Mouse (Mus musculus) liver, adult 2 months (tissue): Measurements from ENCODE around the gene Capn5. TPM values are rescaled to one million over a fixed set of nuclear protein-coding genes. Genes with fewer than 3 reads are reported as not detected.
A peak's percentile ranks its signal among the peaks of the same experiment; 100 is the strongest.

Source experiments
- DNase-seq: peaks from one replicate; pipeline ENCODE4 v3.0.0-alpha.2; 2011; ENCODE audit warnings: low read depth, low spot score; ENCODE audit errors: extremely low read depth
- H3K27ac ChIP-seq: fragments of 200-500 bp; replicated peaks from 2 replicates; pipeline ENCODE4 v1.5.1; 2012; ENCODE audit warnings: low read depth, mild to moderate bottlenecking, control low read depth, inconsistent platforms, low read length; ENCODE audit not compliant: insufficient read depth
- H3K27me3 ChIP-seq: fragments of 200-500 bp; 2 replicates; pipeline ENCODE4 v1.6.1; 2012; ENCODE audit warnings: mild to moderate bottlenecking, moderate library complexity, low read length, inconsistent platforms; ENCODE audit not compliant: control insufficient read depth, insufficient read depth
- H3K36me3 ChIP-seq: fragments of 200-500 bp; 2 replicates; pipeline ENCODE4 v1.6.1; 2012; ENCODE audit warnings: low read length, inconsistent platforms; ENCODE audit not compliant: control insufficient read depth, insufficient read depth
- H3K4me1 ChIP-seq: fragments of 200-500 bp; 2 replicates; pipeline ENCODE4 v1.6.1; 2011; ENCODE audit warnings: low read length; ENCODE audit not compliant: control insufficient read depth, insufficient read depth
- H3K4me3 ChIP-seq: fragments of 200-500 bp; 2 replicates; pipeline ENCODE4 v1.5.1; 2011; ENCODE audit warnings: low read depth, mild to moderate bottlenecking, control low read depth, low read length, moderate library complexity; ENCODE audit not compliant: insufficient read depth
- H3K79me2 ChIP-seq: fragments of 200-500 bp; 2 replicates; pipeline ENCODE4 v1.6.1; 2012; ENCODE audit warnings: inconsistent platforms, mild to moderate bottlenecking, low read length, moderate library complexity; ENCODE audit not compliant: control insufficient read depth, insufficient read depth
- H3K9ac ChIP-seq: fragments of 200-500 bp; 2 replicates; pipeline ENCODE4 v1.6.1; 2012; ENCODE audit warnings: low read depth, mild to moderate bottlenecking, control low read depth, inconsistent platforms, low read length
- CTCF ChIP-seq: fragments of 200-500 bp; IDR thresholded peaks from 2 replicates; pipeline ENCODE4 v1.5.1; 2011; ENCODE audit warnings: low read depth, low read length, control low read depth
- POLR2A ChIP-seq: fragments of 200-500 bp; IDR thresholded peaks from 2 replicates; pipeline ENCODE4 v1.6.1; 2011; ENCODE audit warnings: low read length, control low read depth; ENCODE audit not compliant: insufficient read depth; ENCODE audit errors: extremely low read depth
- WGBS: fragments of 180-500 bp; shearing (Covaris S2); methylation state at CpG from one replicate; pipeline ENCODE4 v1.1.7; 2018; 5-methylcytosine and 5-hydroxymethylcytosine counted together
- polyA plus RNA-seq: library from polyadenylated mRNA; depleted of rRNA; stranded (reverse); fragments of >200 nt; gene quantifications from 2 replicates; pipeline ENCODE4 v1.2.3, GENCODE M21; 2012
- total RNA-seq: library from RNA; depleted of rRNA; stranded (reverse); fragments of >200 nt; gene quantifications from 2 replicates; pipeline ENCODE4 v1.2.3, GENCODE M21; 2014

Capn5 gene
- total and polyA plus RNA-seq, 2 experiments = 1.0 to 2.2 TPM

GRCm38 (mm10) chr7:98157636-98158332 lies 20.3 kb downstream of the Capn5 start:
- WGBS = 68% methylated on average over 5 of the region's 5 CpGs
- Histone ChIP-seq H3K4me1 (peaks cover 7% of the 10 kb centered on the region; the same call in 1 of the 2 replicates), H3K27me3 (no peaks in the 10 kb centered on the region), H3K27ac (no peak overlapping the region), H3K4me3 (no peak overlapping the region), H3K79me2 (no peaks in the 10 kb centered on the region), H3K9ac (no peak overlapping the region), H3K36me3 (no peaks in the 10 kb centered on the region)
- no peak for DNase-seq
- TF ChIP-seq CTCF = no peak
- no peak for TF ChIP-seq POLR2A

- H3K9ac ChIP-seq = no peak overlapping the region
- WGBS = 43% methylated on average over 3 of the region's 3 CpGs
- no peaks in the 10 kb centered on the region for H3K79me2 ChIP-seq
- H3K27me3 ChIP-seq = no peaks in the 10 kb centered on the region
- peak overlapping the region; percentile 46 for H3K27ac ChIP-seq
- H3K4me3 ChIP-seq = no peak overlapping the region
- DNase-seq = no peak
- TF ChIP-seq CTCF (no peak), POLR2A (no peak)
- peaks cover 7% of the 10 kb centered on the region; the same call in 1 of the 2 replicates for H3K4me1 ChIP-seq
- H3K36me3 ChIP-seq = no peaks in the 10 kb centered on the region
Observed at GRCm38 (mm10) chr7:98156280-98156665, 21.8 kb downstream of the Capn5 start.

GRCm38 (mm10) chr7:98155546-98156279 lies 22.4 kb downstream of the Capn5 start:
- peaks cover 7% of the 10 kb centered on the region; the same call in 1 of the 2 replicates for H3K4me1 ChIP-seq
- WGBS = 36% methylated on average over 7 of the region's 8 CpGs
- TF ChIP-seq CTCF (peak; percentile 98), POLR2A (no peak)
- H3K79me2 ChIP-seq = no peaks in the 10 kb centered on the region
- DNase-seq = peak; percentile 45
- H3K36me3 ChIP-seq = no peaks in the 10 kb centered on the region
- no peaks in the 10 kb centered on the region for H3K27me3 ChIP-seq
- H3K4me3 ChIP-seq = no peak overlapping the region
- H3K27ac ChIP-seq = peak overlapping the region; percentile 48
- no peak overlapping the region for H3K9ac ChIP-seq

GRCm38 (mm10) chr7:98153892-98154291 lies 24.2 kb downstream of the Capn5 start:
- Histone ChIP-seq H3K36me3 (no peaks in the 10 kb centered on the region), H3K79me2 (no peaks in the 10 kb centered on the region), H3K4me1 (no peaks in the 10 kb centered on the region), H3K27me3 (no peaks in the 10 kb centered on the region), H3K4me3 (no peak overlapping the region), H3K27ac (no peak overlapping the region), H3K9ac (no peak overlapping the region)
- DNase-seq = no peak
- WGBS = 96% methylated on average over 5 of the region's 5 CpGs
- TF ChIP-seq CTCF (no peak), POLR2A (no peak)

GRCm38 (mm10) chr7:98153345-98153744 lies 24.7 kb downstream of the Capn5 start:
- Histone ChIP-seq H3K27ac (no peak overlapping the region), H3K4me3 (no peak overlapping the region), H3K79me2 (no peaks in the 10 kb centered on the region), H3K36me3 (no peaks in the 10 kb centered on the region), H3K27me3 (no peaks in the 10 kb centered on the region), H3K9ac (no peak overlapping the region), H3K4me1 (no peaks in the 10 kb centered on the region)
- 65% methylated on average over 3 of the region's 3 CpGs for WGBS
- peak; percentile 23; the same call in 1 of the 2 replicates for TF ChIP-seq CTCF
- TF ChIP-seq POLR2A = no peak
- DNase-seq = no peak
